Mouse (Mus musculus): ENCODE measurements around the gene Tcf15. TPM values are rescaled to one million over a fixed set of nuclear protein-coding genes. Genes with fewer than 3 reads are reported as not detected.
A peak's percentile ranks its signal among the peaks of the same experiment; 100 is the strongest.

The Tcf15 gene
- 2.3 and 2.8 TPM in 2 replicates for polyA plus RNA-seq (2012; rRNA removed)

GRCm38 (mm10) chr2:152143279-152144157 is at the start of gene Tcf15:
Gene Tcf15 (plus strand): TSS chr2:152143561.
- DNase-seq (ENCODE audit: low spot score) = no peak

GRCm38 (mm10) chr2:152094856-152095545 is 48.4 kb upstream of the Tcf15 start:
- DNase-seq (ENCODE audit: low spot score) = no peak

GRCm38 (mm10) chr2:152096922-152097321 is 46.4 kb upstream of the Tcf15 start:
- no peak for DNase-seq (ENCODE audit: low spot score)

DNA sequence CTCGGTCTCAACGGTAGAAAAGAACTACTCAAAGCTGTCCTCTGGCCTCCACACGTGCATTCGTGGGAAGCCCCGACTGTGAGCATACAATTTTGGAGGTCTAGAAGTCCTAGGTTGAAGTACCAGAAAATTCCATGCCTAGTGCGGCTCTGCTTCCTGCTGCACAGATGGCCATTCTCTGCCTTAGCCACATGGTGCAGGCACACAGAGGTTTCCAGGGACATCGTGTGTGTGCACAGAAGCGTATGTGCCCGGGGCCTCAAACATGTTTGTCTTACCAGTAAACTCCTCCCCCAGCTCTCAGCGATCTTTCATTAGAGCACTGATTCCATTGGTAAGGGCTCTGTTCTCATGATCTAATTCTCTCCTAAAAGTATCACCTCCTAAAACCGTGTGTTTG is 45.4 kb upstream of the Tcf15 start:
- DNase-seq (ENCODE audit: low spot score) = no peak

GRCm38 (mm10) chr2:152099538-152099937 is 43.8 kb upstream of the Tcf15 start:
- DNase-seq (ENCODE audit: low spot score) = no peak

- no peak for DNase-seq (ENCODE audit: low spot score)
Observed at GRCm38 (mm10) chr2:152101761-152102160, 41.6 kb upstream of the Tcf15 start.

GRCm38 (mm10) chr2:152102369-152102768 is 41.0 kb upstream of the Tcf15 start:
- DNase-seq (ENCODE audit: low spot score) = no peak

DNA sequence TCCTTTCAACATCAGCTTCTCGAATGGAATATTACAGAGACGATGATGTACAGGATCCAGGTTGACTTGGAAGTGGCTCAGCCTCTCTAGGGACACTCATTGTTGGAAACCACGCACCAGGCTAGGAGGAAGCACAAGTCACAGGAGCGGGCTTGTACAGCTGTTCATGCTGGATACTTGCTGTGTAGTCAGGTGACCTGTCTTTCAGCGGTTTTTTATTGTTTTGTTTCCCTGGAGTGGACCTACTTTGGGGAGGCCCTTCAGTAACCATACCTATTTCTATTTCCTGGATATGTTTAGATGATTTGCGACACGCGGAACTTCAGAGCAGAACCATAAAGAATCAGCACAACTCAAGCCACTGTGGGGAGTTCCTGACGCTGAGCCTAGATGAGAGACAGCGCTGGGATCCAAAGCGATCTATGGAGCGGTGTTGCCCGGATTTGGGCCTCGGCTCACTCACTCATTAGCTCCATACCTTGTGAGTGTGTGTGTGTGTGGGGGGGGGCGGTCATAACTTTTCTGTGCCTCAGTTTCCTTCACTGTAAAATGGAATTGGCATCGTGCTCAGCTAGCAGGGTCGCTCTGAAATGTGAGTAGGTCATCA is 38.5 kb upstream of the Tcf15 start:
- DNase-seq (ENCODE audit: low spot score) = no peak

DNA sequence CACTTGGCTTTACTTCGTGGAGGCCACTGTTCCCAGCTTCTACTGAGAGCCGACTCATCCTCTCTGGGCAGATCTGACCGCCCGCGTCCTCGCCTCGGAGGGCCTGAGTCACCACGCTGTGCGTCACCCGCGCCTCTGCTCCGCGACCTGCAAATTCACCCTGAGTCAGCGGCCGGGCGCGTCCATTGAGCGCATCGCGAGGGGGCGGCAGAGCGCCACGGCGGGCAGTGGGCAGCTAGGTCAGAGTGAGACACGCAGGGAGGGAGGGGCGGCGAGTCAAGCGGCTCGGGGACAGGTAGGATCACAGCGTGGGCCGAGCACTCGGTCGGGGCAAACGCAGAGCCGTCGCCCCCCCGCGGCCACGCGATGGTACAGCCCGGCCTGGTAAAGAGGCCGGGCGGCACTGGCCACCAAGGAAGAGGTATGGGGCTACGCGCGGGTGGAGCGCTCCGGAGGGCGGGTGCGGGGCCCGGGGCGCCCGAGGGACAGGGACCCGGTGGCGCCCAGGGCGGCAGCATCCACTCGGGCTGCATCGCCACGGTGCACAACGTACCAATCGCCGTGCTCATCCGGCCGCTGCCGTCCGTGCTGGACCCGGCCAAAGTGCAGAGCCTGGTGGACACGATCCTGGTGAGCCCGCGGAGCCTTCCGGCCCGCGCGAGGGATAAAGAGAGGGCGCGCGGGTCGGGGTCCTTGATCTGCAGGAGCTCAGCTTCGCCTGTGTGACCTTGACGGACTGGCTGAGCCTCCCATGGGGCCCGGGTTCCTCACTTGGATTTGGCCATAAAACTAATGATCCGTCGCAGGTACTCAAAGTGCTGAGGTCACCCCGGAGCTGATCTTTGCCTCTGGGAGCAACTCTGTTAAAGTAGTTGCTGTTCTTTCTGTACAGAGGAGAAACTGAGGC is 37.8 kb upstream of the Tcf15 start, which contains the start of gene Srxn1:
Gene Srxn1 (plus strand): TSS at position 199 of the 907 bp plus-strand sequence.
- peak; percentile 90 for DNase-seq (ENCODE audit: low spot score)

DNA sequence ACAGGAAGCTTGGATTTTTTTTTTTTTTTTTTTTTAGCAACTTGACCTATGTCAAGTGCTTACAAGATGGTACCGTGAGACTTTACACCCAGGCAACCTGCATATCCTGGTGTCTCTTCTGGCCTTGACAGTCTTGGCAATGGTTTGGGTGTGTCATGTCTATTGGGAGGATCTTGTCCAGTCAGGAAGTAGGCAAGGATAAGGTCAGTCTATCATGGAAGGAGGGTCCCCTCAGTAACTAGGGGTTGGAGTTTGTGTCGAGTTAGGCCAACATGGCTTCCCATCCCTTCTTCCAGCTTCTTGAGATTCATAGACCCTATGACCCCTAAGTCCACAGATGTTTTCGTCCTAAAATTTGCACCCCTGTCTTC is 37.2 kb upstream of the Tcf15 start:
- no peak for DNase-seq (ENCODE audit: low spot score)

- no peak for DNase-seq (ENCODE audit: low spot score)
Observed at GRCm38 (mm10) chr2:152106597-152106996, 36.8 kb upstream of the Tcf15 start.

DNA sequence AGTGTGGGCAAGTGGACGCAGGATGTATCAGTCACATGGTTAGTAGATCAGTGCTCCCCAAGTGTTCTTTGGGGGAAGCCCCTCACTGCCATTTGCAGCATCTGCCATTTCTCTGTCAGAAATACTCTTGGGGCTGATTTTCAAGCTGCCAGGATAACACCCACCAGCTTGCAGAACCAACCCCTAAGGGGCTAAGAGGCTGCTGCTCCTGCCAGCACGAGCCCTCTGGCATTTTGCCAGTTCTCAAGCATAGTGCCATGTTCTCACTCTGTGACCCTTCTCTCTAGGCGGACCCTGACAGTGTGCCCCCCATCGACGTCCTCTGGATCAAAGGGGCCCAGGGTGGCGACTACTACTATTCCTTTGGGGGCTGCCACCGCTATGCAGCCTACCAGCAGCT is 34.7 kb upstream of the Tcf15 start:
- no peak for DNase-seq (ENCODE audit: low spot score)

DNA sequence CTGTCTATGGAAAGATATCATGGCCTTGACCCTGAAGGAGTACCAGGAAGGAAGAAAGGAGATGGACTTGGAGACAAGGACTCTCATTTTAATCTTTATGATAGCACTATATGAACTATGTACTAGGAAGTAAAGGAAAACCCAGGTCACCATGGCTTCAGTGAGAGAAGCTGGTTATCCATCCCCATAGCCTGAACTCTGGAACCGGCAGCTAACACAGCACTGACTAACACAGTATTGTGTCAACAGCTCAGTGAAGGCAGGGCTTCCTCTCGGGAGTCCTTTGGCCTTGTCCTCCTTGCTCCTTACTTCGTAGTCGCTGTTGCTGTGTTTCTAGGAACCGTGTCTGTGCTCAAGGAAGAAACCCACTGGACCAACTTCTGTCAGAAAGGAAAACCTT is 34.0 kb upstream of the Tcf15 start:
- no peak for DNase-seq (ENCODE audit: low spot score)

DNA sequence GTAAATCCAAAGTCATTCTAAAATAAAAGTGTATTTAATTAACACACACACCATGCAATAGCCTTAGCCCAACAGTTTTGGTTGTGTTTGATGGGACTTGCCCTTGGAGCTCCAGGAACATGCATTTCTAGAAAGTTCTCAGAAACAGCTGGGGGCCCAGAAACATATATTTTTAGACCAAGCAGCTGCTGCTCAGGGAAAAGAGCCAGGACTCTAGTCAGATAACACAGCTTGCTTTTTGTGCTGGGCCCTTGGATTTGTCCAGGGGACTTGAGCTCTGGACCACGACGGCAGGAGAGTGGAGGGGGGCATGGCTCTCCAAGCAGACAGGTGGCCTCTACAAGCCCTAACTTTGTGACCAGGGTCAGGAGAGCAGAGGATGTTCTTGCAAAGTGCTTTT is 32.0 kb upstream of the Tcf15 start:
- no peak for DNase-seq (ENCODE audit: low spot score)

DNA sequence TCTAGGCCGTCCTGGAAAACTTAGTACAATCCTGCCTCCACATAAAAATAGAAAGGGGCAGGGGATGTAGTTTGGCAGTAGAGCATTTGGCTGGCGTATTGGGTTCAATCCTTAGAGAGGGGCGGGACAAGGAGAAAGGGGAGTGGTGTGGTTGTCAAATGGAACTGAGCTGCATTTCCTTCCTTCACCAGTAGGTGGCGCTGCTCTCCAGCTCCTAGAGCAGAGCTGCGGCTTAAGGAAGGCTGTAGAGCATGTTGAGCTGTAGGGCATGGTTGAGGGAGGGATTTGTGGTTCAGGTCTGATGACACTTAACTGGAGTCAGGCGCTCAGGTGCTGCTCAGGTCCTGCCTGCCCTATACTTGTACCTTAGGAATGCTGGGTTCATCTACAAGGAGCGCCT is 31.4 kb upstream of the Tcf15 start:
- DNase-seq (ENCODE audit: low spot score) = peak; percentile 70

GRCm38 (mm10) chr2:152112490-152112889 is 30.9 kb upstream of the Tcf15 start:
- DNase-seq (ENCODE audit: low spot score) = no peak

DNA sequence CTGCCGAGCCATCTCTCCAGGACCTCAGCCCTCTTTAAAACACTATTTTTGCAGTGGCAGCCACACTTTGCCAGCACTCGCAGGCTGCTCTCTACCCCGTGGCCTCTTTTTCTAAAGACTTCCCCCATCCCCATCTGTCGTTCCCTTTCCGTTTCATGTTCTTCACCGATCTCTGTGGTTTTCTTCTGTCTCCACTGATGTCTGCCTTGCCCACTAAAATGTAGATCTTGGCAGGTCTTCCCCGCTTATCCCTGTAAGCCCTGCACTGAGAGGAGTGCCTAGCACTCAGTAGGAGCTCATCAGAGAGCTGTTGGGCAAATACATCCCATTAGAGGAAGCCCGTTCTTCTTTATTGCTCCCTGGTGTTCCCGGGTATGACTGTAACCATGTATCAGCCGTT is 30.4 kb upstream of the Tcf15 start:
- DNase-seq (ENCODE audit: low spot score) = no peak

- no peak for DNase-seq (ENCODE audit: low spot score)
Observed at GRCm38 (mm10) chr2:152114057-152114975, 29.0 kb upstream of the Tcf15 start.

- no peak for DNase-seq (ENCODE audit: low spot score)
Observed at GRCm38 (mm10) chr2:152117694-152118093, 25.7 kb upstream of the Tcf15 start.

- DNase-seq (ENCODE audit: low spot score) = no peak
Observed at GRCm38 (mm10) chr2:152119228-152119865, 24.0 kb upstream of the Tcf15 start.

Data from urinary bladder, adult 2 months (tissue).